Mouse (Mus musculus): ENCODE measurements around the gene Dedd. TPM values are rescaled to one million over a fixed set of nuclear protein-coding genes. Genes with fewer than 3 reads are reported as not detected.

The Dedd gene
- polyA plus RNA-seq, 2 experiments = 50.9 to 72.5 TPM

DNA sequence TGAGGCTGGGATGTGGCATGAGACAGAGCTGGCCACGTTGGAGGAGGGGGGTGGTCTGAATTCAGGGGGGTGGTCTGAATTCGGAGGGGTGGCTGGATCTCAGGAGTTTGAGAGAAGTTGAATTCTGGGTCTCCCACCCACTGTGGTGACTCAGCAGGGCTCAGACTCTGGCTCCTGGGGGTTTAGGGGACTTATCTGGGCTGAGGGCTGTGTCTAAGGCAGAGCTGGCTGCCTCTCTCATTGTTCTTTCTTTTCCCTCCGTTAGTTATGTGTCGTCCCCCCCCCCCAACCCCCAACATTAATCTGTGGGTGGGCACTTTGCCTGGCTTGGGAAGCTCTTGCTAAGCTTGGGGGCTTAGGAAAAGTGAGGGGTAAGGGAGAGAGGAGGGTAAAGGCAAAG, 45.0 kb downstream of the Dedd start:
- no peaks in the 10 kb centered on the region for H3K9me3 ChIP-seq (ENCODE audit: control insufficient read depth, low read length)
- peaks cover 17% of the 10 kb centered on the region for H3K27me3 ChIP-seq (ENCODE audit: control insufficient read depth, insufficient read depth, low read length)
- no peak overlapping the region for H3K27ac ChIP-seq (replicated peaks; ENCODE audit: low read depth, low read length)
- peak overlapping the region; percentile 36; the same call in 1 of the 2 replicates for H3K9ac ChIP-seq (ENCODE audit: low read depth, low read length, severe bottlenecking)
- ATAC-seq (ENCODE audit: low FRiP score, low read depth) = peak; percentile 54
- H3K4me3 ChIP-seq (replicated peaks; ENCODE audit: low read length) = no peak overlapping the region
- no peaks in the 10 kb centered on the region for H3K36me3 ChIP-seq (ENCODE audit: control insufficient read depth, insufficient read depth, low read length)
- no peak for TF ChIP-seq POLR2A (IDR thresholded peaks at IDR 0.05; ENCODE audit: borderline replicate concordance, extremely low read depth, insufficient read depth, insufficient read length)
- no peaks in the 10 kb centered on the region for H3K4me1 ChIP-seq (ENCODE audit: control insufficient read depth, insufficient read depth, low read length)
- 0 out of 2 replicates have a peak overlapping the region, but pooled peaks have one; percentile 8 for H3K4me2 ChIP-seq (replicated peaks; ENCODE audit: low read depth, low read length, severe bottlenecking)
- DNase-seq (ENCODE audit: low spot score) = no peak
- 0% methylated on average over 4 of the region's 4 CpGs for WGBS

DNA sequence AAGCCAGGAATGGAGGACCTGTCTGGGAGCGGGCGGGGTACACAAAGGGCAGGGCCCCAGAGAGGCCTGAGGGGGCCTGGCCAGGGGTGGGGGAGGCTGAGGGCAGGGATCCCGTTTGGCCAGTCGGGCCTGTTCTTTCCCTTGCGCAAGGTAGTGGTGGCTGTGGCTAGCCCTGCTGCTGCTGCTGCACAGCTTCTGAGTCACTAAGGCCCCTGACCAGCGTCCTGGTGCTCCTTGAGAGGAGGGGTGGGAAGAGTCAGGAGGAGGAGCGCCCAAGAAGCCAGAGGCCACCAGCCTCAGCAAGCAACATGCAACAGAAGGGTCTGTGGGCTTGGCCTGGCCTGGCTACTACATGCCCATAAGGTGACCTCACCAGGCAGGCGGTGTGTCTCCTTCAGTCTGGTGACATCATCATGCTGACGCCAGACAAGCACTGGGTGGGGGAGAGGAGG, 46.7 kb downstream of the Dedd start:
- TF ChIP-seq POLR2A (IDR thresholded peaks at IDR 0.05; ENCODE audit: borderline replicate concordance, extremely low read depth, insufficient read depth, insufficient read length) = no peak
- no peak for ATAC-seq (ENCODE audit: low FRiP score, low read depth)

DNA sequence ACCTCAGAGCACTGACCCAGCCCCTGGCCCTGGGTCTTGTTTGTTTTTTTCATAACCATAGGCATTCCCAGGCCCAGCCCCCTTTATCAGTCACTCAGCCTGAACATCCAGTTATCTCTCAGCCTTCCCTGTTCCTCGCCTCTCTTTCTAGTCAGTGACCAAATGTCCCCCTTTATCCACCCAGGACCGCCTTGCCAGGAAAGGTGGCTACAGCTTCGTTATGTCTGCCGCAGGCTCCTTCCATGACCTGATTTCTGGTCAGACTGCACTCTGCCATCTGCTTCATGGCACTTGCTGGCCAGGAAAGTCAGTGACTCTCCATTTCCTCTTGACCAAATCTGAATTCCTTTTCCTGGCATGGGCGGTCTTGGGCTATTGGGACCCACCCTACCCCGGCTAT, 49.4 kb downstream of the Dedd start:
- Histone ChIP-seq H3K27me3 (ENCODE audit: control insufficient read depth, insufficient read depth, low read length) (peaks cover 21% of the 10 kb centered on the region), H3K4me1 (ENCODE audit: control insufficient read depth, insufficient read depth, low read length) (peaks cover 3% of the 10 kb centered on the region; the same call in 1 of the 2 replicates), H3K36me3 (ENCODE audit: control insufficient read depth, insufficient read depth, low read length) (no peaks in the 10 kb centered on the region), H3K4me3 (replicated peaks; ENCODE audit: low read length) (no peak overlapping the region), H3K27ac (replicated peaks; ENCODE audit: low read depth, low read length) (no peak overlapping the region), H3K4me2 (replicated peaks; ENCODE audit: low read depth, low read length, severe bottlenecking) (no peak overlapping the region), H3K9ac (ENCODE audit: low read depth, low read length, severe bottlenecking) (no peak overlapping the region), H3K9me3 (ENCODE audit: control insufficient read depth, low read length) (no peaks in the 10 kb centered on the region)
- 85% methylated on average over 6 of the region's 6 CpGs for WGBS
- no peak for ATAC-seq (ENCODE audit: low FRiP score, low read depth)
- TF ChIP-seq POLR2A (IDR thresholded peaks at IDR 0.05; ENCODE audit: borderline replicate concordance, extremely low read depth, insufficient read depth, insufficient read length) = no peak
- no peak for DNase-seq (ENCODE audit: low spot score)

More for the DNA sequence above, 46.7 kb downstream of the Dedd start:
- Histone ChIP-seq H3K36me3 (ENCODE audit: control insufficient read depth, insufficient read depth, low read length) (no peaks in the 10 kb centered on the region), H3K9ac (ENCODE audit: low read depth, low read length, severe bottlenecking) (no peak overlapping the region), H3K27me3 (ENCODE audit: control insufficient read depth, insufficient read depth, low read length) (peaks cover 24% of the 10 kb centered on the region), H3K4me2 (replicated peaks; ENCODE audit: low read depth, low read length, severe bottlenecking) (no peak overlapping the region), H3K4me3 (replicated peaks; ENCODE audit: low read length) (no peak overlapping the region), H3K4me1 (ENCODE audit: control insufficient read depth, insufficient read depth, low read length) (peaks cover 3% of the 10 kb centered on the region; the same call in 1 of the 2 replicates), H3K9me3 (ENCODE audit: control insufficient read depth, low read length) (no peaks in the 10 kb centered on the region), H3K27ac (replicated peaks; ENCODE audit: low read depth, low read length) (no peak overlapping the region)
- 40% methylated on average over 8 of the region's 9 CpGs for WGBS
- no peak for DNase-seq (ENCODE audit: low spot score)

DNA sequence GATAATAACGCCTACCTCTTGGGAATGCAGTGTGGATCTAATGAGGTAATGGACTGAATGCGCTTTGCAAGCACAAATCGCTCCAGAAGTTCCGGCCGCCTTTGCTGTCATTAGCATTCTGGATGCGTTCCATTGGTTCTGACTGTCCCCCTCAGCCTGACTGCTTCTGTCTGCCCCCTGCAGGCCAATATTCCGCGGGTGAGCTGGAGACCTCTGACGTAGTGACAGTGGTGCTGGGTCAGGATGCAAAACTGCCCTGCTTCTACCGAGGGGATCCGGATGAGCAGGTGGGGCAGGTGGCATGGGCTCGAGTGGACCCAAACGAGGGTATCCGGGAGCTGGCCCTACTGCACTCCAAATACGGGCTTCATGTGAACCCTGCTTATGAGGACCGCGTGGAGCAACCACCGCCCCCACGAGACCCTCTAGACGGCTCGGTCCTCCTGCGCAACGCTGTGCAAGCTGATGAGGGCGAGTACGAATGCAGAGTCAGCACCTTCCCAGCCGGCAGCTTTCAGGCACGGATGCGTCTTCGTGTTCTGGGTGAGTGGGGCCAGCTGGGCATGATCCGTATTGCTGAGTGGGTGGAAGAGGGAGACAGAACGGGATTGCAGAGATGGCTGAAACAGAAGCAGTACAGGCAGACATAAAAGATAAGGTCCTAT, 51.1 kb downstream of the Dedd start:
- ATAC-seq (ENCODE audit: low FRiP score, low read depth) (peak; percentile 56; the same call in 1 of the 2 replicates), DNase-seq (ENCODE audit: low spot score) (peak; percentile 61)
- Histone ChIP-seq H3K27me3 (ENCODE audit: control insufficient read depth, insufficient read depth, low read length) (peaks cover 21% of the 10 kb centered on the region), H3K4me2 (replicated peaks; ENCODE audit: low read depth, low read length, severe bottlenecking) (peak overlapping the region; percentile 41), H3K36me3 (ENCODE audit: control insufficient read depth, insufficient read depth, low read length) (no peaks in the 10 kb centered on the region), H3K4me3 (replicated peaks; ENCODE audit: low read length) (peak overlapping the region; percentile 22), H3K4me1 (ENCODE audit: control insufficient read depth, insufficient read depth, low read length) (peaks cover 3% of the 10 kb centered on the region; the same call in 1 of the 2 replicates), H3K27ac (replicated peaks; ENCODE audit: low read depth, low read length) (no peak overlapping the region), H3K9me3 (ENCODE audit: control insufficient read depth, low read length) (no peaks in the 10 kb centered on the region), H3K9ac (ENCODE audit: low read depth, low read length, severe bottlenecking) (0 out of 2 replicates have a peak overlapping the region, but pooled peaks have one; percentile 7)
- no peak for TF ChIP-seq POLR2A (IDR thresholded peaks at IDR 0.05; ENCODE audit: borderline replicate concordance, extremely low read depth, insufficient read depth, insufficient read length)
- 2% methylated on average over 31 of the region's 31 CpGs for WGBS

DNA sequence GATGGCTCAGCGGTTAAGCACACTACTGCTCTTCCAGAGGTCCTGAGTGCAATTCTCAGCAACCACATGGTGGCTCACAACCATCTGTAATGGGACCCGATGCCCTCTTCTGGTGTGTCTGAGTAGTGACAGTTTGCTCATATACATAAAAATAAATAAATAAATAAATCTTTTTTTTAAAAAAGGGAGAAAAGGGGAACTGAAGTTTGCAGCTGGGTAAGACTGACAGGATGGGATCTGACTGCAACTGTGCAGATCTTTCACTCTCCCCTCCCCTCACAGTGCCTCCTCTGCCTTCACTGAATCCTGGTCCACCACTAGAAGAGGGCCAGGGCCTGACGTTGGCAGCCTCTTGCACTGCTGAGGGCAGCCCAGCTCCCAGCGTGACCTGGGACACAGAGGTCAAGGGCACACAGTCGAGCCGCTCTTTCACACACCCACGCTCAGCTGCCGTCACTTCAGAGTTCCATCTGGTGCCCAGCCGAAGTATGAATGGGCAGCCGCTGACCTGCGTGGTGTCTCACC, 53.2 kb downstream of the Dedd start:
- Histone ChIP-seq H3K36me3 (ENCODE audit: control insufficient read depth, insufficient read depth, low read length) (no peaks in the 10 kb centered on the region), H3K27me3 (ENCODE audit: control insufficient read depth, insufficient read depth, low read length) (peaks cover 21% of the 10 kb centered on the region), H3K4me2 (replicated peaks; ENCODE audit: low read depth, low read length, severe bottlenecking) (no peak overlapping the region), H3K4me3 (replicated peaks; ENCODE audit: low read length) (no peak overlapping the region), H3K4me1 (ENCODE audit: control insufficient read depth, insufficient read depth, low read length) (peaks cover 3% of the 10 kb centered on the region; the same call in 1 of the 2 replicates), H3K27ac (replicated peaks; ENCODE audit: low read depth, low read length) (no peak overlapping the region), H3K9me3 (ENCODE audit: control insufficient read depth, low read length) (no peaks in the 10 kb centered on the region), H3K9ac (ENCODE audit: low read depth, low read length, severe bottlenecking) (no peak overlapping the region)
- TF ChIP-seq POLR2A (IDR thresholded peaks at IDR 0.05; ENCODE audit: borderline replicate concordance, extremely low read depth, insufficient read depth, insufficient read length) = no peak
- DNase-seq (ENCODE audit: low spot score) (no peak), ATAC-seq (ENCODE audit: low FRiP score, low read depth) (no peak)
- 86% methylated on average over 11 of the region's 11 CpGs for WGBS

All from limb, embryonic 14.5 days (tissue).